Mouse (Mus musculus): ENCODE results near the gene Homez. TPM values are rescaled to one million over a fixed set of nuclear protein-coding genes. Genes with fewer than 3 reads are reported as not detected.

Homez gene
- total RNA-seq, 1 experiment from 2014 or later, result 9.2 TPM

DNA sequence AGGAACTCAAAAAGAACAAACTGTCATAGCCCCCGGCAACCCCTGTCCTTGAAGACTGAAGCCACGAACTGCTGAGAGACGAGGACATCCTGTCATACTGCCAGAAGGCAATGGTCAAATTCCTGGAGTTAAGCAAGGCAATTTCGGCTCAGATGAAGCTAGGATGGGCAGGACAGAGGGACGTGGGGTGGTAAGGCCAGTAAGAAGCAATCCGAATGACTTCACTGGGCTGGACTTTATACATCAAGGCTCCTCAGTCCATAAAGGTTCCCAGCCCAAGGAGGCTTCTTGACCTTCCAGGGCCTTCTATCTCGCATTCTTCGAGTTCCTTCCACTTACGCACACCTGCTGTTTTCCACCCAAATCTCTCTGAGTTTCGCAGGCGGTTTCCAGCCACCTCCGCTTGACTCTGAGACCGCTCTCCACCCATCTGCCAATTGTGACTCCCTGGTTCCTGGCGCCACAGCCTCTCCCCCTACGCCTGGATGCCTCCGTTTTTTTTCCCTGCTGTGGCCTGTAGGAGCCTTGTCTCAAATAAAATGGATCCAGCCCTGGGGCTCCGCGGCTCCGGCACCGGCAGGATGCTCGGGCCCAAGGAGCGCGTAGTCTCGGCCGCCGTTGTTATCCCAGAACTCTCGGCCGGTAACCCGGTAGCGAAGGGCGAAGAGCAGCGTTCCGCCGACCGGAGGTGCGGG, 5.2 kb upstream of the Homez start:
- no peak for ATAC-seq (ENCODE audit: extremely low read depth, insufficient number of reproducible peaks, low FRiP score, poor library complexity, severe bottlenecking)

DNA sequence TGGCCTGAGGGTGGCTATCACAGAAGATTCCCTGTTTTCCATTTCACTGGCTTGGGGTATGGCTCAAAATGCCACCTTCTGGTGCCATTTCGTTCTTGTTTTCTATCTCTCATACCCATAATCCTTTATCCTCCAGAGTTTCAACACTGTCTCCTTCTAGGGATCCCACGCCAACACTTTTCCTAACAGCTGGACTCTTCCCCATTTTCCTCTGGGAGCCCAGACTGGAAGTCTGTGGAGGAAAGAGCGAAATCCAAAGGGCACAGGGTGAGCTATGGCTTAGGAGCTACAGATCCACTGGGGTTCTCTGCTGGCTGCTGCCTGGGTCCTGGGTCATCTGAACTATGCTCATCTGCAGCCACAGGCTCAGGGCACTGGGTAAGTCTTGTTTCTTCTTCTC, 3.4 kb upstream of the Homez start:
- ATAC-seq (ENCODE audit: extremely low read depth, insufficient number of reproducible peaks, low FRiP score, poor library complexity, severe bottlenecking), result no peak

DNA sequence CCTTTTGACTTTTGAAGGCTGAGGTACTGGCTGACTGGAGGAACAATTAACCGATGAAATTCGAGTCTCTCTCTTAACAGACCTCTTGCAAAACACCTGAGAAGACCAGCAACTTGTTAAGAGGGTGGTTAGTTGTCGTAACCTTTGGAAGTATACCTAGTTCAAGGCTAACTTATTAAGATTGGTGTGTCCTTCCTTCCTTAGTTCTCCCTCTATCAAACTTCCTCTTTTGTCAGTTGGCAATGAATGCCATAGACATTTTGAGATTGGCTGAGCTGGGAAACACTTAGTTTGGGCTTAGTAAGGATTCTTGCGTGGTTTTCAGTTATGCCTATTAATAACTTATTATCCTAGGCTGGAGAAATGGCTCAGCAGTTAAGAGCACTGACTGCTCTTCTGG, 2.7 kb downstream of the Homez start:
- ATAC-seq (ENCODE audit: extremely low read depth, insufficient number of reproducible peaks, low FRiP score, poor library complexity, severe bottlenecking), result no peak

DNA sequence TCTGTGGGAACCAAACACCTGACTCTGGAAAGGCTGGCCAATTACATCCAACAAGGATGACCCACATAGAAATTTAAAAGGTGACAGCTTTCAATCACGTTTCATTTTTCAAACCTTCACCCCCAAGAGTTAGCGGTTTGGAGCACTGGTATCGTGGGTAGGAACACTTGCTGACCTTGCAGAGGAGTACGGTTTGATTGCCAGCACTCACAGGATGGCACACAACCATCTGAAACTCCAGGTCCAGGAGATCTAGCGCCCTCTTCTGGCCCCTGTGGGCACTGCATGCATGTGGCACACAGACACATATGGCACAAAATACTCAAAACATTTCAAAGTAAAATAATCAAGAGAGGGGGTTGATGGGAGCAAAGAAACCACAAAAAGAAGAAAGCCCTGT, 3.8 kb downstream of the Homez start:
- ATAC-seq (ENCODE audit: extremely low read depth, insufficient number of reproducible peaks, low FRiP score, poor library complexity, severe bottlenecking), result no peak

DNA sequence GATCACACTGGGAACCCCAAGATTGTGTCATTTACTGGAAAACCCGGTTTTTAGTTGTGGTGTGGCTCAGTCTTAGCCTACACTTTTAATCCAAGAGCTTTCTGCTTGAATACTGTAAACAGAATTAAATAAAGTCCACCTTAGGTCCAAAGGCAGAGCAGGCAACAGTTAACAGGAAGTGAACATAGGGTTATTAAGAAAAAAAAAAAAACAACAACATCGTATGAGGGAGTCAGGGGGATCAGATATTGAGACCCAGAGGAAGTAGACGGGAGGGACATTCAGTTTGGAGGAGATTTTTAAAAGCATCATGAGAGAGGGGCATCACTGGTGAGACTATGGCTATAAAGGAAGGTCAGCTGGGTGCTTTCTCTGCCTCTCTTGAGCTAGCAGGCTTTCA, 4.5 kb downstream of the Homez start:
- no peak for ATAC-seq (ENCODE audit: extremely low read depth, insufficient number of reproducible peaks, low FRiP score, poor library complexity, severe bottlenecking)

DNA sequence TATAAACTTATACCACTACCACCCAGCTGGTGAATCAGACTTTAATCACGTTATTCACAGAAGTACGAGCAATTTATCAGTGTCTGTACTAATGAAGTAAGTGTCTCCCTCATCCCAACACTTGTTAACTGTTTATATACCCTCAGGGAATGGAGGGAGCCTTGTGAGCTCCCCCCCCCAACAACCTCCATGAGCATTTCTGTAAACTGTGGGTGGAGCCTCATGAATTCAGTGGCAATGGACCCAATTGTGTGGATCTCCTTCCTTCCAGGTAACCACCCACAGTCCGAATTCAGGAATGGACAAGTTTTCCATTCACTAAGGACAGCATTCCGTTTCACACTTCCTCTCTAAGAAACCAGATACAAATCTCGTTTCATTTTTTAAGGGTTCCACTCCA, 5.1 kb downstream of the Homez start:
- ATAC-seq (ENCODE audit: extremely low read depth, insufficient number of reproducible peaks, low FRiP score, poor library complexity, severe bottlenecking), result no peak

DNA sequence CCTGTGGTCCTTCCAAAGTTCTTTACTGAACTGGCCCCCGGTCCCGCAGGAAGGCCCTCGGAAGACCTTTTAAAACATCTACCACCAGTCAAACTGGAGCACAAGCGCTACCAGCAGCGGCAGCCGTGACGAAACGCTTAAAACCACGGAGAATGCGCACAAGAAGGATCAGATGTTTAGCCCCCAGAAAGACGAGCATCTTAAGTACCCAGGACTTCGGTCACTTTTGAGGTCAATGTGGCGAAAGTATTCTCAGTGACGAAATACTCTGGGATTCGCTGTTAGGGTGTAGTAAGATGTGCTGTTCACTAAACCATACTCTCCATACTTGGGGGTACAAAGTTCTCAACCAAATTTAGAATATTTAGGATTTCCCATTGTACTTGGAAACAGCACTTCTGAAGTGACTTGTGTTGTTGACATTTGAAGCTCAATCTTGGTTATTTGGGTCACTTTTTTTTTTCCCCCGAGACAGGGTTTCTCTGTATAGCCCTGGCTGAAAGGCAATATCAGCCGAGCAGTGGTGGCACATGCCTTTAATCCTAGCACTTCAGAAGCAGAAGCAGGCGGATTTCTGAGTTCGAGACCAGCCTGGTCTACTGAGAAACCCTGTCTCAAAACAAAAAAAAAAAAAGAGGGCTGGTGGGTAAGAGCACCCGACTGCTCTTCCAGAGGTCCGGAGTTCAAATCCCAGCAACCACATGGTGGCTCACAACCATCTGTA, 6.3 kb downstream of the Homez start:
- peak; percentile 6; the same call in 1 of the 2 replicates for ATAC-seq (ENCODE audit: extremely low read depth, insufficient number of reproducible peaks, low FRiP score, poor library complexity, severe bottlenecking)

DNA sequence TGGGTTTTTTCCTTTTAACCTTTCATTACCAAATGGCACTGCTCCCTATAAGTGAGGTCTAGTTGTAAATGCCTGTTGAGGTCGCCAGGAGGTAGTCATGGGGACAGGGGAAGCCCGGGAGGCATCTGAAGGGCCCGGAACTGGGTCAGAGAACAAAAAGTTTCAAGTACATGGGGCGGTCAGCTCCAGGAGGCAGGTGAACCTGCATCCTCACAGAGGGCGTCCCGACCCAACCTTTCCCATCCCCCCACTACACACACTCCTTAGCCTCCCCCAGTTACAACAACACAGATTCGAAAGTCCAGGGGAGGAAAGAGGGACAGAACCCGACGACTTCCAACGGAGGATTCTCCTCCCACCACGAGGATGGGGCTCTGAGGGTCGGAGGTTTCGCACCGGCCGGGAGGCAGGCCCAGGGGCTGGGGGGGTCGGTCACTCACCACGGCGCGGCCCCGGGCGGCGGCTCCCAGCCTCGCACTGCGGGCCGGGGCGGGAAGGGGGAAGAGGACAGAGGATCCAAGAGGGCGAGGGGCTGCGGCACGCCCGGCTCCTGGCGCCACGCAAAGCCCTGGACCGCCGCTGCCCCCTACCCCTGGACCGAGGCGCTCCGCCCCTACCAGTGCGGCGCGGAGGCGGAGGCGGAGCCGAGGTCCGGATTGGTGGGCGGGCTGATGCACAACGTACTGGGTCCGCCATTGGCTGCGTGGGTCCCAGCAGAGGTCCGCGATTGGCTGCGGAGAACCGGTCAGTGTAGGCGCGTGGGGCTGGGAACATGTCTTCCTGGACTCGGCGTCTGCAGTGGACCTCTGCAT, 7.1 kb downstream of the Homez start:
- ATAC-seq (ENCODE audit: extremely low read depth, insufficient number of reproducible peaks, low FRiP score, poor library complexity, severe bottlenecking), result peak; percentile 98

DNA sequence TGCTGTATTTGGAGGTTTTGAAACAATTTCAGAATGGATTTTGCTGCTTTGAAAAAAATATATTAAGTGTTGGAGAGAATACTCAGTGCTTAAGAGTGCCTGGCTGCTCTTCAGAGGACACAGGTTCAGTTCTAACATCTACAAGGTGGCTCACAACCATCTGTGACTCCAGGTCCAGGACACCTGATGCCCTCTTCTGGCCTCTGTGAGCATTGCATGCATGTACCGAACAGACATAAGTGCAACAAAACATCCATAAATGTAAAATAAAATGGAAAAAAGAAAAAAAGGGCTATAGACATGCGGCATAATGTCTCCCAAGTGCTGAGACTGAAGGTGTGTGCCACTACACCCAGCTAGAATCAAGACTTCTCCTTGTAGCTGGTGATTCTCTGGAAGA, 10.2 kb downstream of the Homez start:
- ATAC-seq (ENCODE audit: extremely low read depth, insufficient number of reproducible peaks, low FRiP score, poor library complexity, severe bottlenecking), result peak; percentile 39; the same call in 1 of the 2 replicates

DNA sequence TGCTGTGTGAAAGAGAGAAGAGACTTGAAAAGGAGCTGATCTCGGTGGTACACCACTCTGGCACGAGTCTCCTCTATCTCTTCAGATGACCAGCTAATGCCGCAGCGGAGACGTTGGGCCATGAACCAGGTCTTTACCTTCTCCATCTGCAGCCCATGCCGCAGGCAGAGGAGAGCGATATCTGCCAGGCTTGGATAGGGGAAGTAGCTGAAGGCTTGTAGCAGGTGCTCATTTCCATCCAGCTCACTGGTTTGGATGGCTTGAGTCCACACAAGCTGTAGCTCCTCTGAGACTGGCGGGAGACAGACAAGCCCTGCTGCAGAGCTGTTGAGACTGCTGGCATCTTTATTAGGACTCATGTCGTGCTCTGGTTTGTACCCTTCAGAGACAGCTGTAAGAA, 12.9 kb downstream of the Homez start:
- no peak for ATAC-seq (ENCODE audit: extremely low read depth, insufficient number of reproducible peaks, low FRiP score, poor library complexity, severe bottlenecking)

DNA sequence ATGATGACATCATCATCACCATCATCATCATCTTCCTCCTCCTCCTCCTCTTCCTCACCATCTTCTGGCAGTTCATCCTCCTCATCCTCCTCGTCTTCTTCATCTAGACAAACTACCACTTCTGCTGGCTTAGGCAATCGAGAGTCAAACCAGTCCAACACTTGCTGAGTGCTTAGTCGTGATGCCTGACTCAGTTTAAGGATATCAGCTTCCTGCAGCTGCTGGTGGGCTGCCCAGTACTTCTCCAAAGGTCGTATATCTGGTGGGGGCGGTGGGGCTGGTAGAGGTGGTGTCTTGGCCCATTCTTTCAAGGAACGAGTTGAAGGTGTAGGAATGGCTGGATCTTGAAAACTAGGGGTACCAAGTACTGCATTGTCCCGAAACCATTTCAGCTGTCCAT, 14.1 kb downstream of the Homez start:
- ATAC-seq (ENCODE audit: extremely low read depth, insufficient number of reproducible peaks, low FRiP score, poor library complexity, severe bottlenecking), result no peak

DNA sequence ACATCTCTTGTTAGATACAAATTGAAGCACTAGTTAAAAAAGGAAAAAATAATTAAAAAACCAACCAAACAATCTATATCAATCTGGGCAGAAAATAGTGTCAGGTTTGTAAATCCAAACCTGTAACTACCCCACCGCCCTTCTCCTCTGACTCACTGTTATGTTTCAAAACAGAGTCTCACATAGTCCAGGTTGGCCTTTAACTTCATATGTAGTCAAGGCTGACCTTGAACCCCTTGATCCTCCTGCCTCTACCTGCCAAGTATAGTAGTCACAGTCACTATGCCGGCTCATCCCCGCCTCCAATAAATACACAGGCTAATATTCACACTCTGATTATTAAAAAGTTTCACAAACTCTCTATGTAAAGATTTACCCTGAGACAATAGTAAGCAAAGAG, 15.0 kb downstream of the Homez start:
- no peak for ATAC-seq (ENCODE audit: extremely low read depth, insufficient number of reproducible peaks, low FRiP score, poor library complexity, severe bottlenecking)

DNA sequence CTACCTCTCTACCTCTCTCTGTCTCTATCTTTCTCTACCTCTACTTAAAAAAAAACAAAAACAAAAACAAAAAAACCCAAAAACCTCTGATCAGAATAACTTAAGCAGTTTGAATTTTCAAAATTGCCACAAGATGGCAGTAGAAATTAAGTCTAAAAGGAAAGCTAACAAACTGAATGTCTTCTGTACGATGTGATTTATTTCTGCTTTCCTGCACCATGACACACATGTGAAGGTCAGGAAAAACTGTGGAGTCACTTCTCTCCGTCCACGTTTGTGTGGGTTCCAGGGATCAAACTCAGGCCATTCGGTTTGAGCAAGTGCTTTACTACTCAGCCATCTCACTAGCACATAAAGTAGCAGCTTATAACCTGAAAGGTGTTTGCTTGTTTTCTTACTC, 27.3 kb downstream of the Homez start:
- no peak for ATAC-seq (ENCODE audit: extremely low read depth, insufficient number of reproducible peaks, low FRiP score, poor library complexity, severe bottlenecking)

DNA sequence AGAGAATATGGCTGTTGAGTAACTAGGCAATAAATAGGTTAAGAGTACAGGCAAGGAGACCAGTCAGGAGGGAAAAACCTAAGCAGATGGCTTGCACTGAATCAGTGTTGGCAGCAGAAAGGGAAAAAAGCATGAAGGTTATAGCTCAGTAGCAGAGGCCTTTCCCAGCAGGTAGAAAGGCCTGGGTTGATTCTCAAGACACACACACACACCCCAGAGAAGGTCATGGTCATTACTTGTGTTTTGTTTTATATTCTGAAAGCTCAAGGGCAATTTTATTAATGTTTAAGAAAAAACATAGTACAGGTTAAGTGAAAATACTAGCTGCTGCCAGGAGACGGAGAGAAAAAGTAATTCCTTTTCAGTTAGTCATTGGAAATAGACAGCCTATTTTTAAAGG, 47.0 kb downstream of the Homez start:
- ATAC-seq (ENCODE audit: extremely low read depth, insufficient number of reproducible peaks, low FRiP score, poor library complexity, severe bottlenecking), result no peak

DNA sequence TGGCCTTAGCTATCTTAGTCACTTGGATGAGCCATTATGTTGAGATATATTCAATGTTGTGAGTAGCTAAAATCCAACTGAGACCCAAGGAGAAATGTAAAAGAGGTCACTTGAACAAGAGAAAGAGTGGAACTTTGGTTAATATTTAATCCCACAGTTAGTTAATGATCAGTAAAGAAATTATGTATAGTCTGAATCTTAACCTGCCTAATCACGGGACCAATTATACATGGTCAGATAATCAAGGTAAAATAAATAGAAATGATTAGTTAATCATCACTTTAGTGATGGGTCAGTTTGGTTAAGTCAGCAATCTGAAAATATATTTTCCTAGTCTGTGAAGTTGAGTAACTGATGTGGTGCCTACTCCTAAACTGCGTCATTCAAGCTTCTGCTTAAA, 48.5 kb downstream of the Homez start:
- ATAC-seq (ENCODE audit: extremely low read depth, insufficient number of reproducible peaks, low FRiP score, poor library complexity, severe bottlenecking), result no peak

DNA sequence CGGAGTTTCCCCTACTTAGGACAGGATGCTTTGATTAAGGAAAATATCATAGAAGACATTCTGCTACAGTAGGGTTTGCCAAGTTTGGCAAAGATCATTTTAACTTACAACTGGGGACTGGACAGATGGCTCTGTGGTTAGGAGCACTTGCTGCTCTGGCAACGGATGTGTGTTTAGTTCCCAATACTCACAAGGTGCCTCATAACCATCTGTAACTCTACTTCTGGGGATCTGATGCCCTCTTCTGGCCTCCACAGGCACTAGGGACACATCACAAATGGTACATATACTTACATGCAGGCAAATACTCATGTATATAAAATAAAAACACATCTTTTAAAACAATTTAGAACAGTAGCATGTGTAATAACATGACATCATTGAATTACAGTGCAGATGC, 53.0 kb downstream of the Homez start:
- no peak for ATAC-seq (ENCODE audit: extremely low read depth, insufficient number of reproducible peaks, low FRiP score, poor library complexity, severe bottlenecking)

DNA sequence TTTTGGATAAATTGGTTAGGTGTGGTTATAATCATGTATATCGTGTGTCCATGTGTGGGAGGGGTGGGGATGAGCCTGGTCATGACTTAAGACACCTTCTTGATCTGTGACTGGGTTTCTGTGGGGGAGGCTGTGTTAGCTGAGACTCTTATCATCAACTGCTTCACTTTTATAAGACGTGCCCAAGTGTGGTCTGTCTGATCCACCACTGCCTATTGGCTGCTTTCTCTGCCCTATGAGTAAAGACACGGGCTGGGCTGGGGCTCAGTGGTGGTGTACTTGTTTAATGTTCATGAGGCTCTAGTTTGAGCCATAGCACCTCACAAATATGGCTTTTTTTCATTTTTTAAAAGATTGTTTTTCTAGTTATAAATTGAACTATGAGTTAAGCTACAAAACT, 55.0 kb downstream of the Homez start:
- ATAC-seq (ENCODE audit: extremely low read depth, insufficient number of reproducible peaks, low FRiP score, poor library complexity, severe bottlenecking), result no peak

DNA sequence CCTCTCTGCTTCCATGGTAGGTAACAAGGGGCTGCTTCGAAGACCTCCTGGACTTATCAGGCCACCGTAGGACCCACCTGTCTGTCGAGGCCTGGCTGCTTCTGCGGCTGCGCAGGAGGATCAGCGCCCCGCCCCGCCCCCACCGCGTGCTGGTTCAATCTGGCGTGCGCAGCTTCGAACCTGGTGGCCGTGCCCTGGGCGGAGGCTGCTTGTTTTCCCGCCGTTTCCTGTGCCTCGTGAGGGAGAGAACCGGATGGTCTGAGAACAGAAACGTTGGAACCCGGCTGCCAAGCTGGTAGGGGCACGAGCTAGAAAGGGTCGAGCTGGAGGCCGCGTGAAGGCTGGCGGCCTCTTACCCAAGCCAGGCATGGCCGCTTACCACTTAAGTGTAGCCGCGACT, 56.8 kb downstream of the Homez start, which contains the start of gene Rnf212b:
Gene Rnf212b (plus strand): TSS at position 151 of the 400 bp plus-strand sequence.
- no peak for ATAC-seq (ENCODE audit: extremely low read depth, insufficient number of reproducible peaks, low FRiP score, poor library complexity, severe bottlenecking)

DNA sequence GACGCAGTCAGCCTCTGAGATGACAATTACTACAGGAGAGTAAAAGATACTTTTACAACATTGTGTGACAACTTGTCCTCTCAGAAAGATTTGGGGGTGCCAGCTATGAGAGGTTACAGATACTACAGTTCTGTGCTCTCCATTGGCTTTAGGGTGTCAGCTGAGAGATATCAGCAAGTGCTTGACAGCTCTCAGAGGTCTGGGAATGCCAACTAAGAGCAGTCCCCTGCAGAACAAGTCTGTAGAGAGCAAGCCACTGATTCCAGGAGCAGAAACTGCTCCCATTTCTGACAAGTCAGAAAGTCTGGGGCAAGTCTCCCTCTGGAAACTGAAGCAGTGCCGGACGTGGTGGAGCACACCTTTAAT, 61.1 kb downstream of the Homez start:
- no peak for ATAC-seq (ENCODE audit: extremely low read depth, insufficient number of reproducible peaks, low FRiP score, poor library complexity, severe bottlenecking)
